ENCODE assay signal across 15 mouse cellular contexts in the genomic region with DNA sequence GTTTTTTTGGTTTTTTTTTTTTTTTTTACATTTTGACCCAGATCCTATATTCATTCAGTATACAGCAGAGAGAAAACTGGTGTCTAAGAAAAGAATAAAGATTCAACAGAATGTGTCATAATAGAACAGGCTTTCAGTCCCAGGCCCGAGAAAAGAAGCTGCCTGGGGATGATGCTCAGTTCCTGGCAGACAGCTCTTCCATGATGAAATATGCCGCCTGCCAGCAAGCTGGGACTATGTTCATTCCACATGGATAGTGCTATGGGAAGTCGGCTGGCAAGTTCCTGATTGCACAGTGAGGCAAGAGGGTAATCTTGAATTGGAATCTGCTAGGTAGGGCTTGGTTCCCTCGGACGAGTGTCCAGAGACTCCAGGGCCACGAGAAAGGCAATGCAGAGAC. TPM values are rescaled to one million over a fixed set of nuclear protein-coding genes. Genes with fewer than 3 reads are reported as not detected.
DNase-seq lines count a peak whose midpoint lies in the region; ATAC-seq and TF ChIP-seq lines count a peak whose summit lies in the region.
"Had no signal": no experiment of that assay in that cellular context is flagged by ENCODE, and none has a peak within 500 bp of the region (broad histone marks: within the 10 kb centered on the region; RNA-seq: fewer than 3 reads in every experiment).

No protein-coding gene starts in this region.

- DNase-seq in cerebellum, adult 11-12 months = peak; percentile 28
- DNase-seq in liver, adult 2 months (ENCODE audit: extremely low read depth, low read depth, low spot score) = peak; percentile 3
- DNase-seq in liver, embryonic 11.5 days (ENCODE audit: low spot score) = no peak
- DNase-seq in layer of hippocampus, adult 18-20 months (ENCODE audit: low spot score in 2 of 2) = peak; percentile 32 to 55
- DNase-seq in right cerebral cortex, postnatal 25 days = peak; percentile 8
- no peak for DNase-seq in urinary bladder, postnatal 14 days (ENCODE audit: low spot score)
- DNase-seq: adrenal gland, adult 2 months; thymus, postnatal 25 days had no signal

- H3K27me3 ChIP-seq in liver, adult 2 months (ENCODE audit: control insufficient read depth, insufficient read depth, low read length) = no peaks in the 10 kb centered on the region
- H3K27me3 ChIP-seq in liver, embryonic 11.5 days (replicated peaks; ENCODE audit: control insufficient read depth, insufficient read depth, low read length) = no peaks in the 10 kb centered on the region
- no peaks in the 10 kb centered on the region for H3K27me3 ChIP-seq in hindbrain, embryonic 16.5 days (replicated peaks; ENCODE audit: control insufficient read depth, insufficient read depth, low read length)
- H3K27me3 ChIP-seq: forebrain, embryonic 12.5 days; midbrain, embryonic 13.5 days had no signal

- no peak overlapping the region for H3K27ac ChIP-seq in liver, adult 2 months (replicated peaks; ENCODE audit: insufficient read depth, low read depth, low read length)
- H3K27ac ChIP-seq in liver, embryonic 11.5 days (ENCODE audit: low read depth, low read length) = no peak overlapping the region
- H3K27ac ChIP-seq in hindbrain, embryonic 16.5 days (ENCODE audit: low read depth, low read length) = no peak overlapping the region
- H3K27ac ChIP-seq: forebrain, embryonic 12.5 days; heart, embryonic 10.5 days; midbrain, embryonic 13.5 days had no signal

- H3K79me2 ChIP-seq in liver, adult 2 months (ENCODE audit: control insufficient read depth, insufficient read depth, low read length) = peaks cover 2% of the 10 kb centered on the region; the same call in 1 of the 2 replicates

- no peak for TF ChIP-seq CTCF in liver, adult 2 months (IDR thresholded peaks at IDR 0.05; ENCODE audit: low read depth, low read length)

- no peaks in the 10 kb centered on the region for H3K9me3 ChIP-seq in liver, embryonic 11.5 days (ENCODE audit: control insufficient read depth, low read length)
- no peaks in the 10 kb centered on the region for H3K9me3 ChIP-seq in hindbrain, embryonic 16.5 days (ENCODE audit: control insufficient read depth, low read length)
- H3K9me3 ChIP-seq: forebrain, embryonic 12.5 days; G1E; heart, embryonic 10.5 days; midbrain, embryonic 13.5 days had no signal

- no peak for TF ChIP-seq POLR2A in liver, adult 2 months (IDR thresholded peaks at IDR 0.05; ENCODE audit: extremely low read depth, insufficient read depth, low read length)

- no peaks in the 10 kb centered on the region for H3K36me3 ChIP-seq in liver, adult 2 months (ENCODE audit: control insufficient read depth, insufficient read depth, low read length)
- no peaks in the 10 kb centered on the region for H3K36me3 ChIP-seq in liver, embryonic 11.5 days (ENCODE audit: control insufficient read depth, insufficient read depth, low read length)
- no peaks in the 10 kb centered on the region for H3K36me3 ChIP-seq in hindbrain, embryonic 16.5 days (ENCODE audit: control insufficient read depth, insufficient read depth, low read length)
- H3K36me3 ChIP-seq: forebrain, embryonic 12.5 days; G1E; heart, embryonic 10.5 days; midbrain, embryonic 13.5 days had no signal

- ATAC-seq in cerebellum, adult (ENCODE audit: insufficient number of reproducible peaks, low FRiP score, low TSS enrichment) = no peak
- no peak for ATAC-seq in liver, embryonic 11.5 days (replicated peaks; ENCODE audit: low FRiP score)
- no peak for ATAC-seq in hindbrain, embryonic 16.5 days
- ATAC-seq: inflammation-experienced regulatory T-cells, adult 6 months; midbrain, embryonic 13.5 days had no signal

- no peak overlapping the region for H3K4me3 ChIP-seq in liver, adult 2 months (ENCODE audit: insufficient read depth, low read depth, low read length)
- H3K4me3 ChIP-seq in liver, embryonic 11.5 days (ENCODE audit: low read depth, low read length) = no peak overlapping the region
- H3K4me3 ChIP-seq in hindbrain, embryonic 16.5 days (ENCODE audit: low read length) = no peak overlapping the region
- H3K4me3 ChIP-seq: forebrain, embryonic 12.5 days; heart, embryonic 10.5 days; midbrain, embryonic 13.5 days had no signal

- no peaks in the 10 kb centered on the region for H3K4me1 ChIP-seq in liver, adult 2 months (ENCODE audit: control insufficient read depth, insufficient read depth, low read length)
- H3K4me1 ChIP-seq in liver, embryonic 11.5 days (replicated peaks; ENCODE audit: control insufficient read depth, insufficient read depth, low read length) = no peaks in the 10 kb centered on the region
- peaks cover 2% of the 10 kb centered on the region; the same call in 1 of the 2 replicates for H3K4me1 ChIP-seq in hindbrain, embryonic 16.5 days (ENCODE audit: control insufficient read depth, insufficient read depth, low read depth, low read length)
- H3K4me1 ChIP-seq: heart, embryonic 10.5 days had no signal

- no peak overlapping the region for H3K9ac ChIP-seq in liver, adult 2 months (ENCODE audit: low read depth, low read length)
- no peak overlapping the region for H3K9ac ChIP-seq in liver, embryonic 11.5 days (ENCODE audit: low read depth, low read length)
- H3K9ac ChIP-seq in hindbrain, embryonic 16.5 days (ENCODE audit: low read depth, low read length) = no peak overlapping the region
- H3K9ac ChIP-seq: forebrain, embryonic 12.5 days; midbrain, embryonic 13.5 days had no signal

- no peak overlapping the region for H3K4me2 ChIP-seq in liver, embryonic 11.5 days
- no peak overlapping the region for H3K4me2 ChIP-seq in hindbrain, embryonic 16.5 days (ENCODE audit: low read length)
- H3K4me2 ChIP-seq: forebrain, embryonic 12.5 days; midbrain, embryonic 13.5 days had no signal

- WGBS in liver, adult 2 months = 42% methylated on average over 6 of the region's 6 CpGs
- WGBS in liver, embryonic 11.5 days = 81% methylated on average over 6 of the region's 6 CpGs
- WGBS in hindbrain, embryonic 16.5 days = 71% methylated on average over 4 of the region's 6 CpGs

RNA-seq across cellular contexts. Expression of a gene that starts 5.1 kb away (rescaled TPM):
- total RNA-seq in liver, adult 2 months (2014; rRNA removed) = 1.5 and 1.9 TPM in 2 replicates
- 0.48 and 0.55 TPM in 2 replicates for polyA plus RNA-seq in liver, adult 2 months (2012; rRNA removed)
- polyA plus RNA-seq in liver, embryonic 11.5 days (2014; fragmentation: Nextera tagmentation; extraction: Ambion mirVana) = 1.5 and 1.6 TPM in 2 replicates
- 1 to 10 TPM; 8.8 to 9.0 TPM for total RNA-seq in layer of hippocampus, adult 18-20 months (2021)
- polyA plus RNA-seq in hindbrain, embryonic 16.5 days (2015; fragmentation: Nextera tagmentation; extraction: Ambion mirVana) = 5.4 and 5.8 TPM in 2 replicates

RNA-seq across cellular contexts. Expression of a gene that starts 42.0 kb away (rescaled TPM):
- total RNA-seq in liver, adult 2 months (2014; rRNA removed) = 1,285 and 1,377 TPM in 2 replicates
- polyA plus RNA-seq in liver, adult 2 months (2012; rRNA removed) = 669 and 710 TPM in 2 replicates
- polyA plus RNA-seq in liver, embryonic 11.5 days (2014; fragmentation: Nextera tagmentation; extraction: Ambion mirVana) = 150 and 158 TPM in 2 replicates
- total RNA-seq in layer of hippocampus, adult 18-20 months (2021) = 100 to 1,000 TPM; 274 to 322 TPM
- 618 and 663 TPM in 2 replicates for polyA plus RNA-seq in hindbrain, embryonic 16.5 days (2015; fragmentation: Nextera tagmentation; extraction: Ambion mirVana)

Comparison
In these comparisons a context has a peak if more than half of its experiments do, and no peak if none do; other contexts are left out.
1. DNase-seq: peak in cerebellum, adult 11-12 months (single experiment), liver, adult 2 months (single experiment), layer of hippocampus, adult 18-20 months (2 of 2) and right cerebral cortex, postnatal 25 days (single experiment); none in liver, embryonic 11.5 days (single experiment) and urinary bladder, postnatal 14 days (single experiment).